Mouse (Mus musculus) neural tube, embryonic 14.5 days (tissue): ENCODE measurements around the gene Tmc8. TPM values are rescaled to one million over a fixed set of nuclear protein-coding genes. Genes with fewer than 3 reads are reported as not detected.
A peak's percentile ranks its signal among the peaks of the same experiment; 100 is the strongest.

ENCODE experiments used
- ATAC-seq: fragments of 200-750 bp; cut with Nextera tagmentation; 2 replicates; pipeline ENCODE4 v1.8.0; 2017; ENCODE audit warnings: low read depth, mild to moderate bottlenecking, moderate TSS enrichment, moderate library complexity
- H3K27ac ChIP-seq: fragments of 300-500 bp; sonication (generic); 2 replicates; pipeline ENCODE4 v1.5.1; 2014; ENCODE audit warnings: low read depth, mild to moderate bottlenecking, control low read depth, low read length, moderate library complexity, mixed read lengths
- H3K27me3 ChIP-seq: fragments of 300-500 bp; sonication (generic); 2 replicates; pipeline ENCODE4 v1.6.1; 2014; ENCODE audit warnings: low read length; ENCODE audit not compliant: control insufficient read depth, insufficient read depth
- H3K36me3 ChIP-seq: fragments of 300-500 bp; sonication (generic); 2 replicates; pipeline ENCODE4 v1.6.1; 2014; ENCODE audit warnings: low read length, mixed read lengths; ENCODE audit not compliant: control insufficient read depth, insufficient read depth
- H3K4me1 ChIP-seq: fragments of 300-500 bp; sonication (generic); 2 replicates; pipeline ENCODE4 v1.6.1; 2014; ENCODE audit warnings: low read length; ENCODE audit not compliant: control insufficient read depth, insufficient read depth
- H3K4me2 ChIP-seq: fragments of 300-500 bp; sonication (generic); 2 replicates; pipeline ENCODE4 v1.6.1; 2014; ENCODE audit warnings: mild to moderate bottlenecking, low read depth, low read length, control low read depth
- H3K4me3 ChIP-seq: fragments of 300-500 bp; sonication (generic); 2 replicates; pipeline ENCODE4 v1.5.1; 2014; ENCODE audit warnings: low read depth, low read length, control low read depth, mixed read lengths
- H3K9ac ChIP-seq: fragments of 300-500 bp; sonication (generic); replicated peaks from 2 replicates; pipeline ENCODE4 v1.6.1; 2014; ENCODE audit warnings: low read depth, mild to moderate bottlenecking, control low read depth, low read length, mixed read lengths
- H3K9me3 ChIP-seq: fragments of 300-500 bp; sonication (generic); 2 replicates; pipeline ENCODE4 v1.6.1; 2016; ENCODE audit warnings: low read length; ENCODE audit not compliant: control insufficient read depth
- WGBS: fragments of 180-500 bp; shearing (Covaris S2); extraction: QIAGEN DNeasy Blood & Tissue Kit; methylation state at CpG from one replicate; pipeline ENCODE4 v1.1.7; 2014; 5-methylcytosine and 5-hydroxymethylcytosine counted together
- polyA plus RNA-seq: library from polyadenylated mRNA; unstranded; fragments of >200 nt; fragmentation: Nextera tagmentation; extraction: Ambion mirVana; gene quantifications from 2 replicates; pipeline ENCODE4 v1.2.1, GENCODE M21; 2014

Tmc8 gene
- polyA plus RNA-seq, 1 experiment from 2014 or later = 0.64 TPM

DNA sequence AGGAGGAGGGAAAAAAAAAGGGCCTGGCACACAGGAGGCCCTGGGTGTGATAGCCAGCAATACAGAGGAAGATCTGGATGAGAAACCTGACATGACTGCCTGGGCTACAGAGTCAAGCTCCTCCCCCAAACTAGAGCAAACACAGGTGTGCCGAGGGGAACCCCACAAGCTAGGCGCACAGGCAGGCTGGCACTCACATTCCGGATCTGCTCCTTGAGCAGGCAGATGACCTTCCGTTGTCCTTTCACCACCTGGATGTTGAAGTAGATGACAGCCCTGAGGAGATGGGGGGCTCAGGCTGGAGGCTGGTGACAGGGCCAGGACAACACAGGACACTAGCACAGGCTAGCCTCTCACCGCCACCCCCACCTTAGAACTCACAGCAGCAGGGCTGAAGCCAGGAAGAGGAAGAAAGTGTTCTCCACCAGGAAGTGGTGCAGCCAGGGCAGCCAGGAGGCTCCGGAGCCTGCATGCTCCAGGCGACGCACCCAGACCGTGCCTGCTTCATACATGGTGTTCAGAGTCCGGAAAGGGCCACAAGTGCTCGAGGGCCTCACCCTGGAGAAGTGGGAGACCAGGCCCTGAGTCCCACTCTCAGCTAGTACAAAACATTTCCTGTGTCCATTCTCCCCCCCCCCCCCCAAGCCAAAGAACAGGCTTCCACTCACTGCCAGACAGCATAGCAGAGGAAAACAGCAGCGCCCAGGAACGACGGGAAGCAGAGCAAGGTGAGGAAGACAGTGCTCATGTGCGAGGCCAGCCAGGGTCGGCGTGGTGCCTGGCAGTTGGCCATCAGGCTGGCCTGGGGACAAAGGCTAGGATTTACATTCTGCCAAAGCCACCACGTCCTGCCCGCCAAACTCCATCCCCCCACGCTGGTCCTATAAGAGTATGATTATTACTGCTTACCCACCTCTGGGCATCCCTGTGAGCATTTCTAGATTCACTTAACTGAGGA, 12.9 kb upstream of the Tmc8 start:
- Histone ChIP-seq H3K4me2 (no peak overlapping the region), H3K27ac (0 out of 2 replicates have a peak overlapping the region, but pooled peaks have one; percentile 28), H3K36me3 (peaks cover 10% of the 10 kb centered on the region; the same call in 1 of the 2 replicates), H3K27me3 (no peaks in the 10 kb centered on the region), H3K9me3 (no peaks in the 10 kb centered on the region), H3K4me3 (no peak overlapping the region), H3K9ac (no peak overlapping the region), H3K4me1 (0 out of 2 replicates have a peak, but pooled peaks cover 3% of the 10 kb centered on the region)
- WGBS = 65% methylated on average over 20 of the region's 20 CpGs
- ATAC-seq = no peak

DNA sequence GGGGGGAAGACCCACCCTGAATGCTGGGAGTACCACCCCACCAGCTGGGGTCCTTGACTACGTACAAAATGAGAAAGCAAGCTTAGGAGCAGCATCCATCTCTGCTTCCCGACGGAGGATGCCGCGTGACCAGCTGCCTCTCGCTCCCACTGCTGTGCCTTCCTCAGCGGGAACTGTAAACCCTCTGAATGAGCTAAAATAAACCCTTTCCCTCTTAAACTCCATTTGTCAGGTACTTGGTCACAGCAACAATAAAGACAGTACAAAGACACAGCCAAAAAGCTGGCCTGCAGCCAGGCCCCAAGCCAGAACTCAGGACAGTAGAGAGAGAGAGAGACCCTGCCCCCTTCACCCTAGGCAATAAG, 12.2 kb upstream of the Tmc8 start:
- H3K4me2 ChIP-seq = no peak overlapping the region
- peak; percentile 22; the same call in 1 of the 2 replicates for ATAC-seq
- H3K36me3 ChIP-seq = peaks cover 5% of the 10 kb centered on the region; the same call in 1 of the 2 replicates
- no peaks in the 10 kb centered on the region for H3K27me3 ChIP-seq
- H3K4me3 ChIP-seq = no peak overlapping the region
- H3K4me1 ChIP-seq = 0 out of 2 replicates have a peak, but pooled peaks cover 3% of the 10 kb centered on the region
- WGBS = 42% methylated on average over 7 of the region's 7 CpGs
- 0 out of 2 replicates have a peak overlapping the region, but pooled peaks have one; percentile 29 for H3K27ac ChIP-seq
- H3K9me3 ChIP-seq = no peaks in the 10 kb centered on the region
- H3K9ac ChIP-seq = no peak overlapping the region

DNA sequence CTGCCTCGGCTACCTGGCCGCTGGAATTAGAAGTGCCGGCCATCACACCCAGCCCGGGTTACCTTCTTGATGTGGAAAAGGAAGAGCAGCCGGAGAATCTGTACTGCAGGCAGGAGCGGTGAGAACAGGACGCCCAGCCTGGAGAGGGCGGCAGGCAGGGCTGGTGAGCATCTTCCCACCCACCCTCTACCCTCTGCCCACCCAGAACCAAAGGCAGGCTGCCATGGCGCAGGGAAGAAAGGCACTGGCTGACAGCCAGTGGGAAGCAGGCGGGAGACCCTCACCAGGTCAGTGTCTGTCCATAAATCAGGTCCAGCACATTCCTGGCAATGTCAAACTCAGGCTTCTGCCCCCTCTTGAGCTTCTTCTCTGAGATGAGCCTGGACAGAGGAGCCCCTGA, 11.5 kb upstream of the Tmc8 start:
- Histone ChIP-seq H3K36me3 (no peaks in the 10 kb centered on the region), H3K4me1 (0 out of 2 replicates have a peak, but pooled peaks cover 3% of the 10 kb centered on the region), H3K9me3 (no peaks in the 10 kb centered on the region), H3K27ac (no peak overlapping the region), H3K4me2 (no peak overlapping the region), H3K27me3 (no peaks in the 10 kb centered on the region), H3K9ac (no peak overlapping the region), H3K4me3 (no peak overlapping the region)
- 63% methylated on average over 10 of the region's 10 CpGs for WGBS
- ATAC-seq = peak; percentile 73; the same call in 1 of the 2 replicates

DNA sequence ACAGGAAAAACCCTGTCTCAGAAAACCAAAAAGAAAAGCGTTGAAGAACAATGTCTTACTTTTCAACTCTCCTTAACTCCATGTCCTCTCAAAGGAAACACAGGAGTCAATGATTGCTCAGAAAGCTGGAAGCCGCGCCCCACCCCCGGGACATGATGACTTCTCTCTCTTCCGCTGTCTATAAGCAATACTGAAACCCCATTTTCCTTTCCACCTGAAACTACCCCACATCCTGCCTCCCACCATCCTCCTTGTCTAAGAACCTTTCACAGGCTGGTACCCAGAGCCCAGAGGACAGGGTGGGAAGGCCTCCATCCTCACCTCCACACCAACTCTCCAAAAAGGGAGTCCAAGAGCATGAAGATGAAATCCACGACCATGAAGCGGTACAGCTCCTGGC, 9.5 kb upstream of the Tmc8 start:
- H3K4me1 ChIP-seq = 0 out of 2 replicates have a peak, but pooled peaks cover 3% of the 10 kb centered on the region
- no peaks in the 10 kb centered on the region for H3K27me3 ChIP-seq
- H3K9ac ChIP-seq = no peak overlapping the region
- 94% methylated on average over 7 of the region's 7 CpGs for WGBS
- H3K4me2 ChIP-seq = no peak overlapping the region
- no peaks in the 10 kb centered on the region for H3K9me3 ChIP-seq
- ATAC-seq = no peak
- H3K4me3 ChIP-seq = no peak overlapping the region
- H3K27ac ChIP-seq = no peak overlapping the region
- no peaks in the 10 kb centered on the region for H3K36me3 ChIP-seq

DNA sequence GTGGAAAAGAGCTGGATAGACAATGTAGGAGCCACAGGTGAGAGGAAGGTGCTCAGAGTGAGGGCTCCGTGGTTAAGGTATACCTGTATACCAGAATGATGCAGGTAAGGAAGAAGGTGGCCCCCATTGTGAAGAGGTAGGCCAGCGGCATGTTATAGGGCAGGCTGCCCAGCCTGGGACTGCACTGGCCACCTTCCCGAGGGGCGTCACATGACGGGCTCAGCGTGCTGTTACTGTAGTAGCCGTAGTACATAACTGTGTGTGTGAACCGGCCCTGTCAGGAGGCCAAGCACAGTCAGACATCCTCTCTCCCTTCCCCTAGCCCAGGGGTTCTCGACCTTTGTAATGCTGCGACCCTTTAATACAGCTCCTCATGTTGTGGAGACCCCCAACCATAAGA, 7.0 kb upstream of the Tmc8 start:
- Histone ChIP-seq H3K9me3 (no peaks in the 10 kb centered on the region), H3K4me2 (no peak overlapping the region), H3K4me1 (peaks cover 6% of the 10 kb centered on the region; the same call in 1 of the 2 replicates), H3K4me3 (no peak overlapping the region), H3K36me3 (no peaks in the 10 kb centered on the region), H3K27me3 (no peaks in the 10 kb centered on the region; the same call in 1 of the 2 replicates), H3K9ac (no peak overlapping the region), H3K27ac (no peak overlapping the region)
- ATAC-seq = no peak
- 93% methylated on average over 10 of the region's 10 CpGs for WGBS

DNA sequence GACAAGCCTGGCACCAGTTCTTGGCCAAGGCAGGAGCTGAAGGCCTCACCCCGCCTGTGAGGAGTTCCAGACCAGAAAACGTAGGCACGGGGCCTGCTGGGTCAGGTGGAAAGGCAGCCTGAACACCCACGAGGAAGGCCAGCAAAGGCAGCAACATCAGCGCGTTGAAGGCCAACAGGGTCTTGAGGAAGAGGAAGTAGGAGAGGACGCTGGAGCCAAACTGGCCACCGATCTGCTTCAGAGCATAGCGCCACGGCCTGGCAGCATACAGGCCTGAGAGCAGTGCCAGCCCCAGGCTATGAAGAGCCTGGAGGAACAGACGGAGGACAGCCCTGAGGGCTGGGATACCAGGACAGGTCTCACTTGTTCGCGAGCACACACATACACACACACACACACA, 6.3 kb upstream of the Tmc8 start:
- H3K4me1 ChIP-seq = peaks cover 12% of the 10 kb centered on the region
- no peaks in the 10 kb centered on the region for H3K36me3 ChIP-seq
- H3K27me3 ChIP-seq = no peaks in the 10 kb centered on the region; the same call in 1 of the 2 replicates
- no peak overlapping the region for H3K9ac ChIP-seq
- no peaks in the 10 kb centered on the region for H3K9me3 ChIP-seq
- no peak overlapping the region for H3K4me2 ChIP-seq
- no peak overlapping the region for H3K4me3 ChIP-seq
- 93% methylated on average over 13 of the region's 13 CpGs for WGBS
- H3K27ac ChIP-seq = no peak overlapping the region
- no peak for ATAC-seq

DNA sequence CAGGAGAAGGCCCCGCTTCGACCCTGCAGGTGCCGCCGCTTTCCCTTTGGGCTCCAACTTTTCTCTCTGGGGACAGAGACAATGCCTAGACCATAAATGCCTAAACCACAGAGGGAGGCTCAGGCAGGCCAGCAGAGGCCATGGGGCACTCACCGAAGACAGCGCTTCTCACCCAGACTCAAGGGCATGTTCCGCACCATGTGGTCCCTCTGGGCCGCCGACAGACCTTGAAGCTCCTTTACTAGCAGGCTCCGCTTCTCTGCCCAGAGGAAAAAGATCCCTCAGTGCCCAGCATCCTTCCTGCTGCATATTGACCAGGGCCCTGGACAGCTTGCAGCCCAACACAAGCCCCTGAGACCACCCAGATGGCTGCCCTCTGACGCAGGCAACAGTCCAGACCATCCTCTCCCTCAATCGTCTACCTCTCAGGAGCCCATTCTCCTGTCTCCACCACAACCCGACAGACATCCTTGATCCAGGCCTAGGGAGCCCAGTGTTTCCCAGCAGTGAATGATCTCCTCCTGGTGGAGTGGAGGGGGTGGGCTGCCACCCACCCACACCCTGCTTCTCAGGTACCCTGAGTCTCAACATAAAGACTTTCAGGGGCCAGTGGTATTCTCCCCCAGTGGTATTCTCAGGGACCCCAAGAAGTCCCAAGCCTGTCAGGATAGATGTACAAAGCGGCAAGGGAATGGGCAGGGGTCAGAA, 5.6 kb upstream of the Tmc8 start:
- H3K4me2 ChIP-seq = no peak overlapping the region
- no peak overlapping the region for H3K9ac ChIP-seq
- no peak for ATAC-seq
- no peaks in the 10 kb centered on the region for H3K36me3 ChIP-seq
- H3K4me1 ChIP-seq = peaks cover 17% of the 10 kb centered on the region
- no peaks in the 10 kb centered on the region; the same call in 1 of the 2 replicates for H3K27me3 ChIP-seq
- no peaks in the 10 kb centered on the region for H3K9me3 ChIP-seq
- no peak overlapping the region for H3K4me3 ChIP-seq
- WGBS = 80% methylated on average over 14 of the region's 14 CpGs
- H3K27ac ChIP-seq = no peak overlapping the region

DNA sequence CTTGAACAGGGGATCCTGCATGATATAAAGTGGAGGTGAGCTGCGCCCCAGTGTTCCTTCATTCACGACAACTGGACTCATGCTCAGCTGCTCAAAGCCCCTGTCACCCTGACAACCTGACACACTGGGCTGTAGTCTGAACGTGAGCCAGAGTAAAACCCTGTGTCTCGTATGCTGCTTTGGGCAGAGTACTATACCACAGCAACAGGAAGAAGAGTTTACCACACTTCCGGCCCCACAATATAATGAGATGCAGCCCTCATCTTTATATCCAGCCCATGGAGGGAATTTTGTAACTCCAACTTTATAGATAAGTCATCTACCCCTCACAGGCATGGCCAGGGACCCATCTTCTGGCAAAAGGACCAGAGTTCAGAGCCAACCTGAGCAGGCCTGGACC, 4.8 kb upstream of the Tmc8 start:
- peaks cover 18% of the 10 kb centered on the region for H3K4me1 ChIP-seq
- no peaks in the 10 kb centered on the region for H3K36me3 ChIP-seq
- no peak overlapping the region for H3K4me3 ChIP-seq
- ATAC-seq = no peak
- no peak overlapping the region for H3K9ac ChIP-seq
- no peaks in the 10 kb centered on the region; the same call in 1 of the 2 replicates for H3K27me3 ChIP-seq
- H3K9me3 ChIP-seq = no peaks in the 10 kb centered on the region
- H3K27ac ChIP-seq = no peak overlapping the region
- 86% methylated on average over 5 of the region's 5 CpGs for WGBS
- H3K4me2 ChIP-seq = no peak overlapping the region
